Mouse (Mus musculus): ENCODE results near the gene Zfp128. TPM values are rescaled to one million over a fixed set of nuclear protein-coding genes. Genes with fewer than 3 reads are reported as not detected.
"Not testable (repeated sequence)": the region's sequence is repeated elsewhere in the genome, so short reads cannot be mapped to it uniquely, and the experiment has no call there.

Zfp128 gene
- polyA plus RNA-seq, 1 experiment from 2014 or later, result 3.6 TPM

- peak; percentile 70 for ATAC-seq (replicated peaks; ENCODE audit: insufficient number of reproducible peaks, low FRiP score, low TSS enrichment)
- Histone ChIP-seq H3K9ac (ENCODE audit: low read depth, low read length) (peak overlapping the region; percentile 75), H3K4me1 (ENCODE audit: control insufficient read depth, insufficient read depth, low read length) (0 out of 2 replicates have a peak, but pooled peaks cover 2% of the 10 kb centered on the region), H3K36me3 (ENCODE audit: control insufficient read depth, insufficient read depth, low read length) (peaks cover 8% of the 10 kb centered on the region), H3K9me3 (replicated peaks; ENCODE audit: control insufficient read depth, low read length) (no peaks in the 10 kb centered on the region), H3K27me3 (ENCODE audit: control insufficient read depth, insufficient read depth, low read length) (no peaks in the 10 kb centered on the region), H3K4me3 (ENCODE audit: low read depth, low read length) (peak overlapping the region; percentile 57), H3K4me2 (peak overlapping the region; percentile 77), H3K27ac (ENCODE audit: low read depth, low read length) (peak overlapping the region; percentile 92)
- WGBS (ENCODE audit: insufficient replicate concordance), result 6% methylated on average over 19 of the region's 19 CpGs
Measured at GRCm38 (mm10) chr7:12910181-12910668, 29.2 kb downstream of the Zfp128 start.

DNA sequence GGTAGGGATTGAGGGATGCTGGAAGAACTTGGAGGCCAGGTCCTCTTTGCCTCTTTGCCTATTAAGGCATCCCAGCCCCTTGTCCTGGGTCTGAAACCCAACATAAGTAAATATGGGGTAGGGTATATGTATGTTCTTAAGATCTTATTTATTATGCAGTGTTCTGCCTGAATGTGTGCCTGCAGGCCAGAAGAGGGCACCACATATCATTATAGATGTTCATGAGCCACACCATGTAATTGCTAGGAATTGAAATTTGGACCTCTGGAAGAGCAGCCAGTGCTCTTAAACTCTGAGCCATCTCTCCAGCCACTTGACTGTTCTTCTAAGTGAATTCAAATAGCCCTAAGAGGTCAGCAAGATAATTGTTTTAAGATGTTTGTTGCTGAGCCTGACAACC lies 32.6 kb downstream of the Zfp128 start:
- Histone ChIP-seq H3K27ac (ENCODE audit: low read depth, low read length) (no peak overlapping the region), H3K27me3 (ENCODE audit: control insufficient read depth, insufficient read depth, low read length) (no peaks in the 10 kb centered on the region), H3K4me3 (ENCODE audit: low read depth, low read length) (no peak overlapping the region), H3K36me3 (ENCODE audit: control insufficient read depth, insufficient read depth, low read length) (no peaks in the 10 kb centered on the region; the same call in 1 of the 2 replicates), H3K4me1 (ENCODE audit: control insufficient read depth, insufficient read depth, low read length) (0 out of 2 replicates have a peak, but pooled peaks cover 2% of the 10 kb centered on the region), H3K9ac (ENCODE audit: low read depth, low read length) (no peak overlapping the region), H3K4me2 (no peak overlapping the region), H3K9me3 (replicated peaks; ENCODE audit: control insufficient read depth, low read length) (no peaks in the 10 kb centered on the region)
- ATAC-seq (replicated peaks; ENCODE audit: insufficient number of reproducible peaks, low FRiP score, low TSS enrichment), result no peak

DNA sequence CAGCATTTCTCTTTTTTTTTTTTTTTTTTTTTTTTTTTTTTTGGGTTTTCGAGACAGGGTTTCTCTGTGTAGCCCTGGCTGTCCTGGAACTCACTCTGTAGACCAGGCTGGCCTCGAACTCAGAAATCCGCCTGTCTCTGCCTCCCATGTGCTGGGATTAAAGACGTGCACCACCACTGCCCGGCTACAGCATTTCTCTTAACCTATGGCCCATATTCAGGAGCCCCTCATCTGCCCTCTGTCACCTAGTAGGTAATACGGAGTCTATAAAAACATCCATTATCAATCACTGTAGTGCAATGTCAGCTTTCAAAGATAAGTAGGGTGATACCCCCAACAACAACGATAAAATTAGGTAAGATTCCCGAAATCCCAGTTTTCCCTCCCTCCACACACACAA lies 39.5 kb downstream of the Zfp128 start:
- H3K4me3 ChIP-seq (ENCODE audit: low read depth, low read length); H3K9ac ChIP-seq (ENCODE audit: low read depth, low read length); ATAC-seq (replicated peaks; ENCODE audit: insufficient number of reproducible peaks, low FRiP score, low TSS enrichment); H3K27me3 ChIP-seq (ENCODE audit: control insufficient read depth, insufficient read depth, low read length); H3K27ac ChIP-seq (ENCODE audit: low read depth, low read length); H3K4me2 ChIP-seq; H3K4me1 ChIP-seq (ENCODE audit: control insufficient read depth, insufficient read depth, low read length); H3K9me3 ChIP-seq (replicated peaks; ENCODE audit: control insufficient read depth, low read length): not testable (repeated sequence)
- H3K36me3 ChIP-seq (ENCODE audit: control insufficient read depth, insufficient read depth, low read length), result peaks cover 18% of the 10 kb centered on the region
- 76% methylated on average over 7 of the region's 8 CpGs for WGBS (ENCODE audit: insufficient replicate concordance)

DNA sequence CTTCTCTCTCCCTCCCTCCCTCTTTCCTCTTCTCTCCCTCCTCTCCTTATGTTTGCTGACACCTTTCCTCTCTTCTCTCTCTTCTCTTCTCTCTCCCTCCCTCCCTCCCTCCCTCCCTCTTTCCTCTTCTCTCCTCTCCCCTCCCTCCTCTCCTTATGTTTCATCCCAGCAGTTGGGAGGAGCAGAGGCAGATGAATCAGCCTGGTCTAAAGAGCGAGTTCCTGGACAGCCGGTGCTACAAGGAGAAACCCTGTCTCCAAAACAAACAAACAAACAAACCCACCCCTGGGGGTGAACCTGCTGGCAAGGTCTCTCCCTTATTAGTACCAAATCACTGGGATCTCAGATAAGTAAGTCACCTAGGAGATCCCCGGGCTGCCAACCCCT lies 40.3 kb downstream of the Zfp128 start:
- Histone ChIP-seq H3K4me1 (ENCODE audit: control insufficient read depth, insufficient read depth, low read length) (peaks cover 6% of the 10 kb centered on the region; the same call in 1 of the 2 replicates), H3K27me3 (ENCODE audit: control insufficient read depth, insufficient read depth, low read length) (no peaks in the 10 kb centered on the region), H3K36me3 (ENCODE audit: control insufficient read depth, insufficient read depth, low read length) (peaks cover 26% of the 10 kb centered on the region), H3K4me3 (ENCODE audit: low read depth, low read length) (peak overlapping the region; percentile 99), H3K9me3 (replicated peaks; ENCODE audit: control insufficient read depth, low read length) (no peaks in the 10 kb centered on the region), H3K27ac (ENCODE audit: low read depth, low read length) (peak overlapping the region; percentile 70), H3K4me2 (peak overlapping the region; percentile 94), H3K9ac (ENCODE audit: low read depth, low read length) (peak overlapping the region; percentile 96)
- WGBS (ENCODE audit: insufficient replicate concordance), result 0% methylated on average over 3 of the region's 3 CpGs
- no peak for ATAC-seq (replicated peaks; ENCODE audit: insufficient number of reproducible peaks, low FRiP score, low TSS enrichment)

GRCm38 (mm10) chr7:12921705-12922465 lies 40.9 kb downstream of the Zfp128 start, which contains the start of gene Rps5:
Gene Rps5, plus strand, starts transcription at chr7:12922290.
- Histone ChIP-seq H3K9me3 (replicated peaks; ENCODE audit: control insufficient read depth, low read length) (no peaks in the 10 kb centered on the region), H3K4me2 (peak within 1 kb of the TSS; percentile 97), H3K4me3 (ENCODE audit: low read depth, low read length) (peak within 1 kb of the TSS; percentile 99), H3K4me1 (ENCODE audit: control insufficient read depth, insufficient read depth, low read length) (peaks cover 6% of the 10 kb centered on the region; the same call in 1 of the 2 replicates), H3K36me3 (ENCODE audit: control insufficient read depth, insufficient read depth, low read length) (peaks cover 31% of the 10 kb centered on the region), H3K9ac (ENCODE audit: low read depth, low read length) (peak within 1 kb of the TSS; percentile 96), H3K27ac (ENCODE audit: low read depth, low read length) (peak within 1 kb of the TSS; percentile 70), H3K27me3 (ENCODE audit: control insufficient read depth, insufficient read depth, low read length) (no peaks in the 10 kb centered on the region)
- under 1% methylated on average over 55 of the region's 55 CpGs for WGBS (ENCODE audit: insufficient replicate concordance)
- peak; percentile 98 for ATAC-seq (replicated peaks; ENCODE audit: insufficient number of reproducible peaks, low FRiP score, low TSS enrichment)

DNA sequence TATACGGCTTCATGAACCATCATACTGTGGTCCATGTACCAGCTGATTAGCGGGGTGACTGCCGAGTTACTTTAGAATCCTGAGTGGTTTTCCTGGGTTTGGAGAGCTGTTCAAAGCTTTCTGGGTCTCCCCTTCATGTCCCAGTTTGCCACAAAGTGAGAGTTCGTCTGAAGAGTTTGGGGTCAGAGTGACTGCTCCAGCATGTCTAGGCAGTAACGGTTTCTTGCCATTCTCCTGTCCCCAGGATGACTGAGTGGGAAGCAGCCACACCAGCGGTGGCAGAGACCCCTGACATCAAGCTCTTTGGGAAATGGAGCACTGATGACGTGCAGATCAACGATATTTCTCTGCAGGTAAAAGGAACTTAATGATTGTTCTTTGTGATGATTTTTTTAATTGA lies 41.8 kb downstream of the Zfp128 start:
- peaks cover 31% of the 10 kb centered on the region for H3K36me3 ChIP-seq (ENCODE audit: control insufficient read depth, insufficient read depth, low read length)
- peaks cover 8% of the 10 kb centered on the region; the same call in 1 of the 2 replicates for H3K4me1 ChIP-seq (ENCODE audit: control insufficient read depth, insufficient read depth, low read length)
- WGBS (ENCODE audit: insufficient replicate concordance), result 2% methylated on average over 8 of the region's 8 CpGs
- no peaks in the 10 kb centered on the region for H3K9me3 ChIP-seq (replicated peaks; ENCODE audit: control insufficient read depth, low read length)
- no peak for ATAC-seq (replicated peaks; ENCODE audit: insufficient number of reproducible peaks, low FRiP score, low TSS enrichment)
- peak overlapping the region; percentile 35; the same call in 1 of the 2 replicates for H3K27ac ChIP-seq (ENCODE audit: low read depth, low read length)
- peak overlapping the region; percentile 97 for H3K4me2 ChIP-seq
- no peaks in the 10 kb centered on the region for H3K27me3 ChIP-seq (ENCODE audit: control insufficient read depth, insufficient read depth, low read length)
- H3K4me3 ChIP-seq (ENCODE audit: low read depth, low read length), result peak overlapping the region; percentile 99
- peak overlapping the region; percentile 96 for H3K9ac ChIP-seq (ENCODE audit: low read depth, low read length)

DNA sequence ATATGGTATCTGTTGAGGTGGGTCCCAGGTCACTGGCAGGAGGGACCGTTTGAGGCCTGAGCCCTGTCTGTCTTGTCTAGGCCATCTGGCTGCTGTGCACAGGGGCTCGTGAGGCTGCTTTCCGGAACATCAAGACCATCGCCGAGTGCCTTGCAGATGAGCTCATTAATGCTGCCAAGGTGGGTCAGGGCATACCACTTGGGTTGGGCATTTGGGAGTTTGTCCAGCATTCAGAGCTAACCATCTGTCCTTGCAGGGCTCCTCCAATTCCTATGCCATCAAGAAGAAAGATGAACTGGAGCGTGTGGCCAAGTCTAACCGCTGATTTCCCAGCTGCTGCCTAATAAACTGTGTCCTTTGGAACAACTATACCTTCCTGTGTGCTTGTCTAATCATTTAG lies 45.3 kb downstream of the Zfp128 start:
- Histone ChIP-seq H3K27ac (ENCODE audit: low read depth, low read length) (no peak overlapping the region), H3K4me1 (ENCODE audit: control insufficient read depth, insufficient read depth, low read length) (peaks cover 10% of the 10 kb centered on the region; the same call in 1 of the 2 replicates), H3K9me3 (replicated peaks; ENCODE audit: control insufficient read depth, low read length) (no peaks in the 10 kb centered on the region), H3K4me2 (no peak overlapping the region), H3K9ac (ENCODE audit: low read depth, low read length) (no peak overlapping the region), H3K27me3 (ENCODE audit: control insufficient read depth, insufficient read depth, low read length) (peaks cover 3% of the 10 kb centered on the region; the same call in 1 of the 2 replicates), H3K36me3 (ENCODE audit: control insufficient read depth, insufficient read depth, low read length) (peaks cover 31% of the 10 kb centered on the region), H3K4me3 (ENCODE audit: low read depth, low read length) (no peak overlapping the region)
- no peak for ATAC-seq (replicated peaks; ENCODE audit: insufficient number of reproducible peaks, low FRiP score, low TSS enrichment)
- WGBS (ENCODE audit: insufficient replicate concordance), result 79% methylated on average over 7 of the region's 7 CpGs

DNA sequence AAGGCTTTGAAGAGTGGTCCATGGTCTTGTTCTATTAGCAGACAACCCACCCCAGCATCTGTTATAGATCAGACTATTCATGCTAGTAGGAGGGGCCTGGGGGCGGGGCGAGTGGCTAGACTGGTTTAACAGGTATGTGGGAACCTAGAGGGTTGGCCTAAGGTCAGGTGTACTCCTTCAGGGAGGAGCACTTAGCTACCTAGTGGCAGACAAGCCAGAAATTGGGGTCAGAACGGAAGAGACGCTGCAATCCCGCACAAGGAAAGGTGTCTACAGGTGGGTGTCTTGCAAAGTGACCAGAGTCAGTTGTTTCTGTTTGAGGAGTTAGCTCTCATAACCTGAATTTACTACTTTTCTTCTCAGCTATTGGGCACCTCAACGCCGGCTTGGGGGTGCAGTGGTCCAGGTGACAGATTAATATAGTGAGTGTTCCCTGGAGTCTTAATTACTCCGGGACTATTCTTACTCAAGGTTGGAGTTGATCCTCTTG lies 46.3 kb downstream of the Zfp128 start, which contains the start of gene Rnf225:
Rnf225 (plus strand) TSS at position 226 of the 490 bp plus-strand sequence.
- no peak for ATAC-seq (replicated peaks; ENCODE audit: insufficient number of reproducible peaks, low FRiP score, low TSS enrichment)
- Histone ChIP-seq H3K27me3 (ENCODE audit: control insufficient read depth, insufficient read depth, low read length) (peaks cover 3% of the 10 kb centered on the region; the same call in 1 of the 2 replicates), H3K27ac (ENCODE audit: low read depth, low read length) (no peak within 1 kb of the TSS), H3K4me3 (ENCODE audit: low read depth, low read length) (peak within 1 kb of the TSS; percentile 47), H3K9me3 (replicated peaks; ENCODE audit: control insufficient read depth, low read length) (no peaks in the 10 kb centered on the region), H3K4me2 (peak within 1 kb of the TSS; percentile 90), H3K4me1 (ENCODE audit: control insufficient read depth, insufficient read depth, low read length) (peaks cover 10% of the 10 kb centered on the region; the same call in 1 of the 2 replicates), H3K9ac (ENCODE audit: low read depth, low read length) (peak within 1 kb of the TSS; percentile 75), H3K36me3 (ENCODE audit: control insufficient read depth, insufficient read depth, low read length) (peaks cover 31% of the 10 kb centered on the region)
- 22% methylated on average over 8 of the region's 8 CpGs for WGBS (ENCODE audit: insufficient replicate concordance)

Data from heart, embryonic 11.5 days (tissue).